Mouse (Mus musculus): ENCODE data around the gene Lrch1. TPM values are rescaled to one million over a fixed set of nuclear protein-coding genes. Genes with fewer than 3 reads are reported as not detected.

Lrch1 gene
- total and polyA plus RNA-seq, 3 experiments, result 7.5 to 17.1 (median 14.8) TPM

GRCm38 (mm10) chr14:74864805-74865483, 82.7 kb downstream of the Lrch1 start:
- H3K27ac ChIP-seq, result peak overlapping the region; percentile 15; the same call in 1 of the 2 replicates
- H3K4me3 ChIP-seq, result no peak overlapping the region
- H3K27me3 ChIP-seq (ENCODE audit: control insufficient read depth, insufficient read depth, low read length), result no peaks in the 10 kb centered on the region
- WGBS, result 83% methylated on average over 5 of the region's 5 CpGs
- no peak for DNase-seq
- peaks cover 25% of the 10 kb centered on the region for H3K4me1 ChIP-seq (ENCODE audit: control insufficient read depth, insufficient read depth, low read length)
- peaks cover 21% of the 10 kb centered on the region for H3K36me3 ChIP-seq (ENCODE audit: control insufficient read depth, insufficient read depth, low read length)
- H3K9ac ChIP-seq (ENCODE audit: low read depth, low read length), result no peak overlapping the region
- peaks cover 8% of the 10 kb centered on the region for H3K79me2 ChIP-seq (replicated peaks; ENCODE audit: control insufficient read depth, insufficient read depth, low read length)
- intact Hi-C loops (cut with DNase I), result loop anchor here (5.0 kb wide), 2 partner anchors 37 to 82 kb away; partner anchors contain the start of gene Lrch1
- TF ChIP-seq EP300 (IDR thresholded peaks at IDR 0.05; ENCODE audit: insufficient read depth, low read depth, low read length), result no peak
- no peak for TF ChIP-seq POLR2A (IDR thresholded peaks at IDR 0.05; ENCODE audit: insufficient read depth, low read depth, low read length)

GRCm38 (mm10) chr14:74861456-74861855, 86.2 kb downstream of the Lrch1 start:
- Histone ChIP-seq H3K27me3 (ENCODE audit: control insufficient read depth, insufficient read depth, low read length) (no peaks in the 10 kb centered on the region), H3K27ac (no peak overlapping the region), H3K9ac (ENCODE audit: low read depth, low read length) (no peak overlapping the region), H3K36me3 (ENCODE audit: control insufficient read depth, insufficient read depth, low read length) (peaks cover 11% of the 10 kb centered on the region), H3K4me3 (no peak overlapping the region), H3K79me2 (replicated peaks; ENCODE audit: control insufficient read depth, insufficient read depth, low read length) (peaks cover 8% of the 10 kb centered on the region), H3K4me1 (ENCODE audit: control insufficient read depth, insufficient read depth, low read length) (peaks cover 4% of the 10 kb centered on the region)
- WGBS, result 91% methylated on average over 9 of the region's 9 CpGs
- no peak for DNase-seq
- no peak for TF ChIP-seq POLR2A (IDR thresholded peaks at IDR 0.05; ENCODE audit: insufficient read depth, low read depth, low read length)
- TF ChIP-seq EP300 (IDR thresholded peaks at IDR 0.05; ENCODE audit: insufficient read depth, low read depth, low read length), result no peak
- no peak for TF ChIP-seq CTCF (IDR thresholded peaks at IDR 0.05)
- intact Hi-C loops (cut with DNase I), result no loop called here

- Histone ChIP-seq H3K4me3 (no peak overlapping the region), H3K27ac (no peak overlapping the region), H3K79me2 (replicated peaks; ENCODE audit: control insufficient read depth, insufficient read depth, low read length) (peaks cover 7% of the 10 kb centered on the region), H3K9ac (ENCODE audit: low read depth, low read length) (no peak overlapping the region), H3K27me3 (ENCODE audit: control insufficient read depth, insufficient read depth, low read length) (no peaks in the 10 kb centered on the region), H3K36me3 (ENCODE audit: control insufficient read depth, insufficient read depth, low read length) (no peaks in the 10 kb centered on the region), H3K4me1 (ENCODE audit: control insufficient read depth, insufficient read depth, low read length) (no peaks in the 10 kb centered on the region)
- DNase-seq, result no peak
- WGBS, result 93% methylated on average over 1 of the region's 1 CpGs
- TF ChIP-seq POLR2A (IDR thresholded peaks at IDR 0.05; ENCODE audit: insufficient read depth, low read depth, low read length) (no peak), EP300 (IDR thresholded peaks at IDR 0.05; ENCODE audit: insufficient read depth, low read depth, low read length) (no peak), CTCF (IDR thresholded peaks at IDR 0.05) (no peak)
- intact Hi-C loops (cut with DNase I), result no loop called here
Observed at GRCm38 (mm10) chr14:74859154-74859553, 88.5 kb downstream of the Lrch1 start.

- no peak for DNase-seq
- Histone ChIP-seq H3K4me3 (no peak overlapping the region), H3K79me2 (replicated peaks; ENCODE audit: control insufficient read depth, insufficient read depth, low read length) (peaks cover 5% of the 10 kb centered on the region), H3K36me3 (ENCODE audit: control insufficient read depth, insufficient read depth, low read length) (peaks cover 18% of the 10 kb centered on the region), H3K27me3 (ENCODE audit: control insufficient read depth, insufficient read depth, low read length) (no peaks in the 10 kb centered on the region), H3K9ac (ENCODE audit: low read depth, low read length) (no peak overlapping the region), H3K4me1 (ENCODE audit: control insufficient read depth, insufficient read depth, low read length) (peaks cover 13% of the 10 kb centered on the region), H3K27ac (no peak overlapping the region)
- 79% methylated on average over 8 of the region's 8 CpGs for WGBS
- TF ChIP-seq EP300 (IDR thresholded peaks at IDR 0.05; ENCODE audit: insufficient read depth, low read depth, low read length) (no peak), POLR2A (IDR thresholded peaks at IDR 0.05; ENCODE audit: insufficient read depth, low read depth, low read length) (no peak), CTCF (IDR thresholded peaks at IDR 0.05) (no peak)
- intact Hi-C loops (cut with DNase I), result no loop called here
Observed at GRCm38 (mm10) chr14:74855429-74855828, 92.2 kb downstream of the Lrch1 start.

- TF ChIP-seq CTCF (IDR thresholded peaks at IDR 0.05), result no peak
- TF ChIP-seq POLR2A (IDR thresholded peaks at IDR 0.05; ENCODE audit: insufficient read depth, low read depth, low read length), result no peak
- TF ChIP-seq EP300 (IDR thresholded peaks at IDR 0.05; ENCODE audit: insufficient read depth, low read depth, low read length), result no peak
- Histone ChIP-seq H3K27me3 (ENCODE audit: control insufficient read depth, insufficient read depth, low read length) (no peaks in the 10 kb centered on the region), H3K4me1 (ENCODE audit: control insufficient read depth, insufficient read depth, low read length) (peaks cover 17% of the 10 kb centered on the region), H3K4me3 (no peak overlapping the region; the same call in 1 of the 2 replicates), H3K27ac (peak overlapping the region; percentile 65), H3K9ac (ENCODE audit: low read depth, low read length) (no peak overlapping the region), H3K36me3 (ENCODE audit: control insufficient read depth, insufficient read depth, low read length) (peaks cover 20% of the 10 kb centered on the region), H3K79me2 (replicated peaks; ENCODE audit: control insufficient read depth, insufficient read depth, low read length) (no peaks in the 10 kb centered on the region)
- 60% methylated on average over 4 of the region's 4 CpGs for WGBS
- DNase-seq, result no peak
- intact Hi-C loops (cut with DNase I), result loop anchor here (2.0 kb wide), 1 partner anchor 13 kb away; no protein-coding TSS in a partner anchor
Observed at GRCm38 (mm10) chr14:74853759-74854100, 93.9 kb downstream of the Lrch1 start.
